8 mouse cellular contexts compared by ENCODE assay signal in genomic region chr6:125094843-125095242, GRCm38 (mm10). TPM values are rescaled to one million over a fixed set of nuclear protein-coding genes. Genes with fewer than 3 reads are reported as not detected.
DNase-seq lines count a peak whose midpoint lies in the region; ATAC-seq and TF ChIP-seq lines count a peak whose summit lies in the region.

No protein-coding gene starts in this region.

- peaks cover 42% of the 10 kb centered on the region for H3K4me1 ChIP-seq in kidney, embryonic 16.5 days (ENCODE audit: insufficient read depth, low read length)
- H3K4me1 ChIP-seq in embryonic facial prominence, embryonic 15.5 days: peaks cover 40% of the 10 kb centered on the region
- peaks cover 40% of the 10 kb centered on the region for H3K4me1 ChIP-seq in intestine, embryonic 14.5 days (replicated peaks; ENCODE audit: control insufficient read depth, insufficient read depth, low read length)

- H3K9ac ChIP-seq in kidney, embryonic 16.5 days (replicated peaks; ENCODE audit: low read length): no peak overlapping the region
- no peak overlapping the region for H3K9ac ChIP-seq in embryonic facial prominence, embryonic 15.5 days
- no peak overlapping the region for H3K9ac ChIP-seq in intestine, embryonic 14.5 days (ENCODE audit: low read length)

- peaks cover 4% of the 10 kb centered on the region; the same call in 1 of the 2 replicates for H3K36me3 ChIP-seq in kidney, embryonic 16.5 days (ENCODE audit: insufficient read depth, low read length)
- 0 out of 2 replicates have a peak, but pooled peaks cover 6% of the 10 kb centered on the region for H3K36me3 ChIP-seq in embryonic facial prominence, embryonic 15.5 days
- peaks cover 22% of the 10 kb centered on the region for H3K36me3 ChIP-seq in intestine, embryonic 14.5 days (ENCODE audit: control insufficient read depth, insufficient read depth, low read length)
- H3K36me3 ChIP-seq in myocyte (ENCODE audit: control insufficient read depth, insufficient read depth): no peaks in the 10 kb centered on the region

- H3K79me2 ChIP-seq in myocyte (ENCODE audit: control insufficient read depth, insufficient read depth): peaks cover 31% of the 10 kb centered on the region

- ATAC-seq in kidney, embryonic 16.5 days (ENCODE audit: low FRiP score, low TSS enrichment): no peak
- no peak for ATAC-seq in embryonic facial prominence, embryonic 15.5 days (ENCODE audit: insufficient number of reproducible peaks, low FRiP score, low TSS enrichment, low read depth)
- ATAC-seq in intestine, embryonic 14.5 days (replicated peaks; ENCODE audit: low FRiP score, low TSS enrichment, low read depth): no peak
- ATAC-seq in inflammation-experienced regulatory T-cells, adult 6 months: no peak

- no peak overlapping the region for H3ac ChIP-seq in myocyte (ENCODE audit: control insufficient read depth, insufficient read length)

- H3K27me3 ChIP-seq in kidney, embryonic 16.5 days (ENCODE audit: insufficient read depth, low read length): no peaks in the 10 kb centered on the region
- no peaks in the 10 kb centered on the region for H3K27me3 ChIP-seq in embryonic facial prominence, embryonic 15.5 days
- H3K27me3 ChIP-seq in intestine, embryonic 14.5 days (replicated peaks; ENCODE audit: control insufficient read depth, insufficient read depth, low read length): no peaks in the 10 kb centered on the region
- H3K27me3 ChIP-seq in myocyte (ENCODE audit: control insufficient read depth, insufficient read depth, insufficient read length): no peaks in the 10 kb centered on the region

- 33% methylated on average over 3 of the region's 3 CpGs for WGBS in kidney, embryonic 16.5 days
- WGBS in embryonic facial prominence, embryonic 15.5 days: 54% methylated on average over 3 of the region's 3 CpGs
- 48% methylated on average over 3 of the region's 3 CpGs for WGBS in intestine, embryonic 14.5 days

- H3K9me3 ChIP-seq in kidney, embryonic 16.5 days (ENCODE audit: low read length): no peaks in the 10 kb centered on the region
- H3K9me3 ChIP-seq in embryonic facial prominence, embryonic 15.5 days (replicated peaks): no peaks in the 10 kb centered on the region
- no peaks in the 10 kb centered on the region for H3K9me3 ChIP-seq in intestine, embryonic 14.5 days (ENCODE audit: control insufficient read depth, low read length)

- H3K4me3 ChIP-seq in kidney, embryonic 16.5 days (ENCODE audit: low read length): no peak overlapping the region
- H3K4me3 ChIP-seq in embryonic facial prominence, embryonic 15.5 days (replicated peaks): no peak overlapping the region
- H3K4me3 ChIP-seq in intestine, embryonic 14.5 days (ENCODE audit: low read depth, low read length): no peak overlapping the region
- no peak overlapping the region for H3K4me3 ChIP-seq in myocyte

- no peak for TF ChIP-seq POLR2A in myocyte (IDR thresholded peaks at IDR 0.05; ENCODE audit: insufficient read length, low read depth)

- no peak overlapping the region for H3K4me2 ChIP-seq in kidney, embryonic 16.5 days (replicated peaks; ENCODE audit: low read depth, low read length)
- no peak overlapping the region for H3K4me2 ChIP-seq in embryonic facial prominence, embryonic 15.5 days (replicated peaks)
- H3K4me2 ChIP-seq in intestine, embryonic 14.5 days (ENCODE audit: low read length): no peak overlapping the region
- H3K4me2 ChIP-seq in myocyte (ENCODE audit: low read depth): peak overlapping the region; percentile 35

- no peak for DNase-seq in kidney, postnatal 10 days
- DNase-seq in intestine, embryonic 14.5 days (ENCODE audit: low spot score): no peak
- no peak for DNase-seq in right cerebral cortex, postnatal 36 days (ENCODE audit: low spot score in 2 of 2)
- DNase-seq in adrenal gland, adult 18-20 months (ENCODE audit: low spot score in 2 of 2): no peak

- H3K27ac ChIP-seq in kidney, embryonic 16.5 days (ENCODE audit: low read length): peak overlapping the region; percentile 99
- peak overlapping the region; percentile 96 for H3K27ac ChIP-seq in embryonic facial prominence, embryonic 15.5 days (replicated peaks)
- peak overlapping the region; percentile 92; the same call in 1 of the 2 replicates for H3K27ac ChIP-seq in intestine, embryonic 14.5 days (ENCODE audit: low read depth)

TF ChIP-seq in myocyte, 11 proteins besides CTCF, POLR2A, EP300 and RAD21:
- TF ChIP-seq POLR2AphosphoS2 (IDR thresholded peaks at IDR 0.05; ENCODE audit: insufficient read length, low read depth) (no peak), MYOD1 (IDR thresholded peaks at IDR 0.05; ENCODE audit: control insufficient read depth in 1 of 3, insufficient read length in 2 of 3, low read depth in 2 of 3) (no peak), CEBPB (IDR thresholded peaks at IDR 0.05; ENCODE audit: insufficient read depth, poor library complexity, severe bottlenecking) (no peak), E2F4 (IDR thresholded peaks at IDR 0.05; ENCODE audit: insufficient read depth) (no peak), REST (IDR thresholded peaks at IDR 0.05; ENCODE audit: insufficient read depth, insufficient read length) (no peak), SRF (IDR thresholded peaks at IDR 0.05; ENCODE audit: control insufficient read depth, insufficient read length, low read depth) (no peak), TCF3 (IDR thresholded peaks at IDR 0.05; ENCODE audit: insufficient read length, low read depth) (no peak), USF1 (IDR thresholded peaks at IDR 0.05; ENCODE audit: low read depth) (no peak), MAX (IDR thresholded peaks at IDR 0.05; ENCODE audit: low read depth) (no peak), MYOG (IDR thresholded peaks at IDR 0.05; ENCODE audit: control insufficient read depth in 1 of 3, insufficient read depth in 1 of 3, insufficient read length in 2 of 3, low read depth in 2 of 3) (no peak), TCF12 (IDR thresholded peaks at IDR 0.05; ENCODE audit: insufficient read depth, poor library complexity, severe bottlenecking) (no peak)
TF ChIP-seq in myocyte: peak in this region for 0.

RNA-seq across cellular contexts. Expression of gene Chd4, which starts 0.9 kb away (rescaled TPM):
- polyA plus RNA-seq in kidney, embryonic 16.5 days (2015; fragmentation: Nextera tagmentation; extraction: Ambion mirVana): 72.0 and 80.4 TPM in 2 replicates
- polyA plus RNA-seq in embryonic facial prominence, embryonic 15.5 days (2015; fragmentation: Nextera tagmentation; extraction: Ambion mirVana): 70.8 and 77.0 TPM in 2 replicates
- 74.2 and 74.8 TPM in 2 replicates for polyA plus RNA-seq in intestine, embryonic 14.5 days (2014; fragmentation: Nextera tagmentation; extraction: Ambion mirVana)
- polyA plus RNA-seq in myocyte (2012; fragmentation: generic; extraction: Trizol): 133 TPM
- total RNA-seq in adrenal gland, adult 18-20 months (2021): 100 to 1,000 TPM; 150 to 190 TPM
- polyA plus RNA-seq in inflammation-experienced regulatory T-cells, adult 6 months (2017; shearing (Covaris generic)): 10 to 100 TPM; 47.0 to 76.3 (median 61.6) TPM

RNA-seq across cellular contexts. Expression of gene Lpar5, which starts 27.1 kb away (rescaled TPM):
- 0.30 and 0.60 TPM in 2 replicates for polyA plus RNA-seq in kidney, embryonic 16.5 days (2015; fragmentation: Nextera tagmentation; extraction: Ambion mirVana)
- 3.6 and 5.4 TPM in 2 replicates for polyA plus RNA-seq in embryonic facial prominence, embryonic 15.5 days (2015; fragmentation: Nextera tagmentation; extraction: Ambion mirVana)
- 2.3 and 3.0 TPM in 2 replicates for polyA plus RNA-seq in intestine, embryonic 14.5 days (2014; fragmentation: Nextera tagmentation; extraction: Ambion mirVana)
- polyA plus RNA-seq in myocyte (2012; fragmentation: generic; extraction: Trizol): not detected
- under 1 TPM; 0.40 to 0.93 TPM for total RNA-seq in adrenal gland, adult 18-20 months (2021)
- polyA plus RNA-seq in inflammation-experienced regulatory T-cells, adult 6 months (2017; shearing (Covaris generic)): 10 to 100 TPM; 10.4 to 19.3 (median 12.1) TPM

RNA-seq across cellular contexts. Expression of gene Nop2, which starts 36.9 kb away (rescaled TPM):
- polyA plus RNA-seq in kidney, embryonic 16.5 days (2015; fragmentation: Nextera tagmentation; extraction: Ambion mirVana): 68.6 and 69.3 TPM in 2 replicates
- polyA plus RNA-seq in embryonic facial prominence, embryonic 15.5 days (2015; fragmentation: Nextera tagmentation; extraction: Ambion mirVana): 57.5 and 58.3 TPM in 2 replicates
- 72.1 and 75.2 TPM in 2 replicates for polyA plus RNA-seq in intestine, embryonic 14.5 days (2014; fragmentation: Nextera tagmentation; extraction: Ambion mirVana)
- polyA plus RNA-seq in myocyte (2012; fragmentation: generic; extraction: Trizol): 55.4 TPM
- total RNA-seq in adrenal gland, adult 18-20 months (2021): 10 to 100 TPM; 51.6 to 61.3 TPM
- 10 to 100 TPM; 32.7 to 50.7 (median 48.1) TPM for polyA plus RNA-seq in inflammation-experienced regulatory T-cells, adult 6 months (2017; shearing (Covaris generic))

RNA-seq across cellular contexts. Expression of gene Acrbp, which starts 45.4 kb away (rescaled TPM):
- 16.3 and 20.4 TPM in 2 replicates for polyA plus RNA-seq in kidney, embryonic 16.5 days (2015; fragmentation: Nextera tagmentation; extraction: Ambion mirVana)
- polyA plus RNA-seq in embryonic facial prominence, embryonic 15.5 days (2015; fragmentation: Nextera tagmentation; extraction: Ambion mirVana): 12.5 and 18.4 TPM in 2 replicates
- 11.4 and 13.4 TPM in 2 replicates for polyA plus RNA-seq in intestine, embryonic 14.5 days (2014; fragmentation: Nextera tagmentation; extraction: Ambion mirVana)
- polyA plus RNA-seq in myocyte (2012; fragmentation: generic; extraction: Trizol): 1.4 TPM
- 1 to 10 TPM; 7.8 to 9.6 TPM for total RNA-seq in adrenal gland, adult 18-20 months (2021)
- 10 to 100 TPM in 2 of 3 experiments, 1 to 10 TPM in 1; 5.6 to 23.2 (median 17.7) TPM for polyA plus RNA-seq in inflammation-experienced regulatory T-cells, adult 6 months (2017; shearing (Covaris generic))

RNA-seq across cellular contexts. Expression of gene Iffo1, which starts 50.2 kb away (rescaled TPM):
- 7.9 and 8.7 TPM in 2 replicates for polyA plus RNA-seq in kidney, embryonic 16.5 days (2015; fragmentation: Nextera tagmentation; extraction: Ambion mirVana)
- polyA plus RNA-seq in embryonic facial prominence, embryonic 15.5 days (2015; fragmentation: Nextera tagmentation; extraction: Ambion mirVana): 30.3 and 37.6 TPM in 2 replicates
- 6.7 and 7.6 TPM in 2 replicates for polyA plus RNA-seq in intestine, embryonic 14.5 days (2014; fragmentation: Nextera tagmentation; extraction: Ambion mirVana)
- polyA plus RNA-seq in myocyte (2012; fragmentation: generic; extraction: Trizol): 244 TPM
- total RNA-seq in adrenal gland, adult 18-20 months (2021): 10 to 100 TPM; 19.4 to 20.4 TPM
- polyA plus RNA-seq in inflammation-experienced regulatory T-cells, adult 6 months (2017; shearing (Covaris generic)): 10 to 100 TPM in 1 of 3 experiments, 1 to 10 TPM in 2; 6.9 to 12.4 (median 9.8) TPM
